Mouse (Mus musculus) midbrain, embryonic 12.5 days (tissue): ENCODE measurements around the gene Gm3424. TPM values are rescaled to one million over a fixed set of nuclear protein-coding genes. Genes with fewer than 3 reads are reported as not detected.
"Not testable (repeated sequence)": the region's sequence is repeated elsewhere in the genome, so short reads cannot be mapped to it uniquely, and the experiment has no call there.

Experiments used
- ATAC-seq: fragments of 200-750 bp; cut with Nextera tagmentation; 2 replicates; pipeline ENCODE4 v1.8.0; 2017; ENCODE audit warnings: low read depth, moderate TSS enrichment, moderate library complexity; ENCODE audit not compliant: low FRiP score
- H3K27ac ChIP-seq: fragments of 300-500 bp; sonication (generic); replicated peaks from 2 replicates; pipeline ENCODE4 v1.5.1; 2016; ENCODE audit warnings: mild to moderate bottlenecking
- H3K27me3 ChIP-seq: fragments of 300-500 bp; sonication (generic); 2 replicates; pipeline ENCODE4 v1.6.1; 2016; ENCODE audit warnings: mild to moderate bottlenecking
- H3K36me3 ChIP-seq: fragments of 300-500 bp; sonication (generic); 2 replicates; pipeline ENCODE4 v1.6.1; 2016
- H3K4me1 ChIP-seq: fragments of 300-500 bp; sonication (generic); 2 replicates; pipeline ENCODE4 v1.6.1; 2016
- H3K4me2 ChIP-seq: fragments of 300-500 bp; sonication (generic); replicated peaks from 2 replicates; pipeline ENCODE4 v1.6.1; 2016; ENCODE audit warnings: mild to moderate bottlenecking, moderate library complexity
- H3K4me3 ChIP-seq: fragments of 300-500 bp; sonication (generic); 2 replicates; pipeline ENCODE4 v1.5.1; 2016; ENCODE audit warnings: mild to moderate bottlenecking
- H3K9ac ChIP-seq: fragments of 300-500 bp; sonication (generic); replicated peaks from 2 replicates; pipeline ENCODE4 v1.6.1; 2016; ENCODE audit warnings: mild to moderate bottlenecking, moderate library complexity
- H3K9me3 ChIP-seq: fragments of 300-500 bp; sonication (generic); 2 replicates; pipeline ENCODE4 v1.6.1; 2016; ENCODE audit warnings: mild to moderate bottlenecking
- WGBS: fragments of 180-500 bp; shearing (Covaris S2); methylation state at CpG from one replicate; pipeline ENCODE4 v1.1.7; 2016; 5-methylcytosine and 5-hydroxymethylcytosine counted together
- polyA plus RNA-seq: library from polyadenylated mRNA; unstranded; fragments of >200 nt; fragmentation: Nextera tagmentation; extraction: Ambion mirVana; gene quantifications from 2 replicates; pipeline ENCODE4 v1.2.1, GENCODE M21; 2016

Gene Gm3424
- polyA plus RNA-seq = not detected in 2 replicates

DNA sequence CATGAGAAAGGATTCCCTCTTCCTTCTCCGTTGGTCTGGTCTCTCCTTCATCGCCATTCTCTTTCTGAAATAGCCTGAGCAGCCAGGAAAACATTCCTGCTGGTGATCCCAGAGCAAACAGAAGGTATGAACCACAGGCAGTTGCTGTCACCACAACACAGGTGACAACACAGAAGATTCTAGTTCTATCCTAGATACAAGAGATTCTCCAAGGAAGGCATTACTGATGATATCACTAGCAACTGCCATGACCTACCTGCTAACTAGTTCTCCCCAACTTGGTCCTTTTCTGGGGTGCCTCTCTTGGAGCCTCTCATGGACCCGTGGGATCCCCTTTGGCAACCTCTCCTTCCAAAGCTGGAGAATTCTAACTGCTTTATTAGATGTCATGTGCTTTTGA is at the start of gene Gm3424:
TSS of gene Gm3424 (minus strand) at position 101 of the 400 bp plus-strand sequence.
- not testable (repeated sequence) for H3K27ac ChIP-seq, H3K36me3 ChIP-seq, H3K4me3 ChIP-seq, H3K27me3 ChIP-seq, ATAC-seq, H3K4me2 ChIP-seq, H3K9ac ChIP-seq, H3K4me1 ChIP-seq, H3K9me3 ChIP-seq
- WGBS = no CpG with 5 or more reads among the region's 3 CpGs

DNA sequence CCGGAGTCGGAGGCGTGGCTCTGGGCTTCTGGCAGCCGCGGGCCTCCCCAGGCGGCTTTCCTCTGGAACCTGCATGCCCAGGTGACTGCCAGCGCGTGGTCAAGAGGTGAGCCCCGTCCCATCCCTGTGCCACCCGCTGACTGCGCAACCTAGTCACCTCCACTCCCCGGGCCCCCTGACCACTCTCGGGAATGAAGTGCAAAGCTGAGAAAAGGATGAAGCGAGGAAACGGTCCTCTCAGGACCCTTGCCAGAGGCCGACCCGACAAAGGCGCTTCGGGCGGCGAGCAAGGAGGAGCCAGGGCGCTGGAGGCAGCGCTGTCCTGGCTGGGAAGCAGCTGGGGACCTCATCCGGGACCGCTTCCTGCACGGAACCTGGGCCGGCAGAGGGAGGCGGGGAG is 49.7 kb upstream of the Gm3424 start:
- not testable (repeated sequence) for H3K4me1 ChIP-seq, H3K27me3 ChIP-seq, ATAC-seq, H3K36me3 ChIP-seq, H3K9me3 ChIP-seq, H3K27ac ChIP-seq
- Histone ChIP-seq H3K4me2 (peak overlapping the region; percentile 69), H3K9ac (peak overlapping the region; percentile 40; the same call in 1 of the 2 replicates), H3K4me3 (peak overlapping the region; percentile 47)
- WGBS = 2% methylated on average over 23 of the region's 28 CpGs

DNA sequence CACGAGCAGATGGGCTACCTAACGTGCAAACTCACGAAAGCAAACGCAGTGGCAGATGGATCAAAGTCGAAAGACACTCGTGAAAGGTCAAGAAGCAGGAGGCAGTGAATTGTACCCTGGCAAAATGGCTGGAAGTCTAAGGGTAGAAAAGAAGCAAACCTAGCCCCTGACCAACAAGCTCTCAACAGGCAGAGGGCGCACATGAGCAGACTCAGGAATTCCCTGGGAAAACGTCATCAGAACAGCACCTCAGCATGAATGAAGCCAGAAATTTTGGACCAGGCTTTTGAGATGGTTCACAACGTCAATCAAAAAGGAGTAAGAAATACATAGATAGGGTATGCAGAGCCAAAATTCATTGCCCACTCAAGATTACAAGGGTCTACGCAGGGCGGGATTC is 49.0 kb upstream of the Gm3424 start:
- H3K4me2 ChIP-seq = peak overlapping the region; percentile 29; the same call in 1 of the 2 replicates
- H3K9ac ChIP-seq, H3K4me3 ChIP-seq, ATAC-seq, H3K9me3 ChIP-seq, H3K27me3 ChIP-seq, H3K27ac ChIP-seq, H3K4me1 ChIP-seq, H3K36me3 ChIP-seq: not testable (repeated sequence)
- 9% methylated on average over 7 of the region's 11 CpGs for WGBS

DNA sequence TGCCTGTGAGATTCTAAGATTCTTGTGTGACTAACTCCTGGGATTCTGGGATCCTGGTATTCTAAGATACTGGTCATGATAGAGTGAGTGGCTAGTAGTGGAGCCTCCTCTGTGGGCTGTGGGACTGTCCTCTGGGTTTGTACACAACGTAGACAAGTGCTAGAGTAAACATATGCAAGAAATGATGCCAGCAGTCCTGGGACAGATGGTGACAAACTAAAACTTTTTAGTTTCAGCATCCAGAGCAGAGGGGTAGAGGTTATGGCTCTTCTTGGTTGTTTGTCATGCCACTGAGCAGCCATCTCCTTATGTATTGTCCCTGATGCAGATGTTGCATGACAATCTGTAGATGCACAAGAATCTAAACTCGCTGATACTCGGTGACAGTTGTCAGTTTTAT is 25.8 kb upstream of the Gm3424 start:
- not testable (repeated sequence) for H3K4me3 ChIP-seq, H3K4me2 ChIP-seq, H3K9me3 ChIP-seq, H3K9ac ChIP-seq, H3K36me3 ChIP-seq, H3K27ac ChIP-seq, H3K27me3 ChIP-seq, ATAC-seq, H3K4me1 ChIP-seq
- WGBS = 88% methylated on average over 3 of the region's 3 CpGs

DNA sequence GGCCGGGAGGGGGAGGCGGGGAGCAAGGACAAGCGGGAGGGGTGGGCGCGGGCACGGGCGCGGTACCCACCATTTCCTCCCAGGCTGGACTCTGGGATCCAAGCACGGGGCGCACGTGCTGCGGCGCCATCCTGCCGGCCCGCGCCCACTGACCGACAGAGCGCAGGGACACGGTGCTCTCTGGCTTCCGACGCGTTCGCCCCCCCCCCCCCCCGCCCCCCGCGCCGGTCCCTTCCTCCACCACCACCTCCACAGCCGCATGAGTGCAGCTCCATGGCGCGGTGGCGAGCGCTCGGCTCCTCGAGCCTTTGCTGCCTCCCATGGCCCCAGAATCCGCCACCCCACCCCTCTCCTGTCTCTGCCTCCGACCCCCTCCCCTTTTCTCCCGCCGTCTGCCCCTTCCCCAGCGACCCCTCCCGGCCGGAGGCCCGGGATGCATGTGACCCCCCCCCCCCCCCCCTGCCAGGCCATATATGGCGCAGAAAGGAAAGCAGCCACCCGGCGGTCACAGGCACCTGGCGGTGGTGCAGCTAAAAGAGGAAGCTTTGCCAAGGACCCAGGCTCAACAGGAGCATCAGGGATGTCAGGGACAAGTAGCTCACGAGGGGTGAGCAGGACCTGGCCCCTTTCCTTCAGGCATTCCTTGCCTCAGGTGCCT is 17.3 kb downstream of the Gm3424 start:
- WGBS = no CpG with 5 or more reads among the region's 47 CpGs
- not testable (repeated sequence) for H3K4me2 ChIP-seq, H3K4me3 ChIP-seq, H3K27me3 ChIP-seq, ATAC-seq, H3K27ac ChIP-seq, H3K36me3 ChIP-seq, H3K9me3 ChIP-seq, H3K4me1 ChIP-seq, H3K9ac ChIP-seq

DNA sequence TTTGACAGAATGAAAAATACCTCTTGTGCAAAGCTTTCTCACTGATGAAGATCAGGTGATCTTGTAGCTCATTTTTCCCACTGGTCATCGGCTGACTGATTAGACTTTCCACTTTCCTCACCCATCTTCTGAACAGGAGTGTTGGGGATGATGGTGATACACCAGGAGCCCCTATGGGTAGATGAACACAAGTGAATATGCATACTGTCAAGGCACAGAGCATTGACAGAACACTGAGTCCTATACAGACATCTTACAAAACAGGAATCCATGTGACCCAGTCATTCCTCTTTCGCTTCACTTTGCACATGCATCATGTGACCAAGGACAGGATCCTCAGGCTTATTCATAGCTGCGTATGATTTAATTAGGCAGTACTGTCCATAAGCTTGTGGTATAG is 22.2 kb downstream of the Gm3424 start, which contains the start of gene Gm3383:
TSS of gene Gm3383 (minus strand) at position 101 of the 400 bp plus-strand sequence.
- H3K4me3 ChIP-seq, H3K9ac ChIP-seq, H3K4me2 ChIP-seq, ATAC-seq, H3K4me1 ChIP-seq, H3K36me3 ChIP-seq, H3K9me3 ChIP-seq, H3K27ac ChIP-seq, H3K27me3 ChIP-seq: not testable (repeated sequence)
- no CpG with 5 or more reads among the region's 3 CpGs for WGBS

Other genes starting within 250 kb of the Gm3424 start
- gene Gm8265, start 197.3 kb downstream of the Gm3424 start, polyA plus RNA-seq = not detected in 2 replicates
- gene Gm9603, start 142.9 kb downstream of the Gm3424 start, polyA plus RNA-seq = not detected in 2 replicates
- 0.75 TPM in 1 of 2 replicates, not detected in the other for gene Gm3373, start 88.8 kb downstream of the Gm3424 start, polyA plus RNA-seq
- gene Gm3383, start 22.3 kb downstream of the Gm3424 start, polyA plus RNA-seq = 0.92 and 1.8 TPM in 2 replicates
- gene Gm8237, start 50.1 kb upstream of the Gm3424 start, polyA plus RNA-seq = 0.09 and 0.26 TPM in 2 replicates
- 0.69 and 1.0 TPM in 2 replicates for gene Gm3248, start 131.4 kb upstream of the Gm3424 start, polyA plus RNA-seq
- gene Gm3453, start 148.8 kb upstream of the Gm3424 start, polyA plus RNA-seq = not detected in 2 replicates
- gene Gm6337, start 227.9 kb upstream of the Gm3424 start, polyA plus RNA-seq = not detected in 2 replicates